Mouse (Mus musculus): ENCODE data around the gene Plb1. TPM values are rescaled to one million over a fixed set of nuclear protein-coding genes. Genes with fewer than 3 reads are reported as not detected.

The Plb1 gene
- polyA plus RNA-seq, 1 experiment from 2014 or later, result 2.4 TPM

DNA sequence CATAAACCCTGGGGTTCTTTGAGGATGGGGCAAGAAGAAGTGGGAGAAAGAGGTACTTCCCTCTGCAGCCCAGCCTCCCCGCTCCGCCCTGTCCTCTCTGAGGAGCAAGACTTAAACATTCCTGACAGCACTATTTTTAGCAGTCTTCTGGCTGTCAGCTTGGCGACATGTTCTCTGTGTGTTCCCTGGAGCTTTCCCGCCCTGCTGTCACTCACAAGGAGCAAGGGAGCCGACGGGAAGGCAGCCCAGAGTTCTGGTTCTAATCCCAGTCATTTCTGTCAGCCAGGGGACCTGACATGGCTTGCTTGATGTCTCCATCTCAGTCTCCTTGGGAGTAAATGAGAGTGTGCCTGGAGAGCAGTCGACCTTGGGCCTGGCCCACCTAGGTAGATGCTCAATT is 40.0 kb downstream of the Plb1 start:
- Histone ChIP-seq H3K9ac (ENCODE audit: low read depth, low read length) (no peak overlapping the region), H3K9me3 (ENCODE audit: control insufficient read depth, low read length) (no peaks in the 10 kb centered on the region), H3K4me3 (ENCODE audit: low read depth, low read length) (no peak overlapping the region), H3K4me1 (ENCODE audit: control insufficient read depth, insufficient read depth, low read length) (no peaks in the 10 kb centered on the region), H3K36me3 (ENCODE audit: control insufficient read depth, insufficient read depth, low read length) (no peaks in the 10 kb centered on the region), H3K27me3 (replicated peaks; ENCODE audit: control insufficient read depth, insufficient read depth, low read length) (no peaks in the 10 kb centered on the region), H3K4me2 (ENCODE audit: low read depth, low read length) (no peak overlapping the region), H3K27ac (replicated peaks; ENCODE audit: low read depth, low read length) (no peak overlapping the region)
- ATAC-seq (ENCODE audit: low read depth) (no peak), DNase-seq (ENCODE audit: low spot score) (peak; percentile 55)
- 30% methylated on average over 7 of the region's 7 CpGs for WGBS

DNA sequence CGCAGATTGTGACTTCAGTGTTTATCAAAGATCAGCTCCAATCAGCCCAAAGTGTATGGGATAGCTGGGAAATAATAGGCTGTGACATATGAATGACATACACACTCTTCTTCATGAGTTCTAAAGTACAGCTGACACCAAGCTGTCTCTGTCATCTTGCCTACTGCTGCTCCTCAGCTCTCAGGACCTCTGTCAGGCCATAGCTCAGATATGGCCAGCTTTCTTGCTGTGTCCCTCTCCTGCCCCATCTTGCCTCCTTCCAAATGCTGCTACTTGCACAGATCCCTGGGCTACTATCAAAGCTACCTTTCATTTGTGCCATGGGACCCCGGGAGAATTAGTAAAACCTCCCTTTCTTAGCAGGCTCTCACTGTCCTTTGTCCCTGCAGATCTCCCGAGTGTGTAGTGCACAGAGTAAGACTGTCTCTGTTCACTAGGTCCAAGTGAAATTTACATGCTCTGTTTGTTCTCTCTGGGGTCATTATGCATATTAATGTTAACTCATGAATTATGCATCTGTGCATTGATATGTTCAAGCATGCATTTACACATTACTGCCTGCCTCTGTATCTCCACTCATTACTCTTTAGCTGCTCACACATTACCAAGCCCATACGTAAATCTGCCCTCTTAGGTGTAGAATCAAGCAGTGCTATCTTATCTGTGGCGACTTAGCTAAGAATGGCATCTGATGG is 45.6 kb downstream of the Plb1 start:
- no peak overlapping the region for H3K27ac ChIP-seq (replicated peaks; ENCODE audit: low read depth, low read length)
- no peaks in the 10 kb centered on the region for H3K9me3 ChIP-seq (ENCODE audit: control insufficient read depth, low read length)
- 71% methylated on average over 5 of the region's 5 CpGs for whole genome bisulfite sequencing
- no peak overlapping the region for H3K4me3 ChIP-seq (ENCODE audit: low read depth, low read length)
- H3K4me2 ChIP-seq (ENCODE audit: low read depth, low read length), result no peak overlapping the region
- no peaks in the 10 kb centered on the region for H3K27me3 ChIP-seq (replicated peaks; ENCODE audit: control insufficient read depth, insufficient read depth, low read length)
- H3K36me3 ChIP-seq (ENCODE audit: control insufficient read depth, insufficient read depth, low read length), result no peaks in the 10 kb centered on the region
- no peak overlapping the region for H3K9ac ChIP-seq (ENCODE audit: low read depth, low read length)
- DNase-seq (ENCODE audit: low spot score), result no peak
- no peak for ATAC-seq (ENCODE audit: low read depth)
- peaks cover 3% of the 10 kb centered on the region; the same call in 1 of the 2 replicates for H3K4me1 ChIP-seq (ENCODE audit: control insufficient read depth, insufficient read depth, low read length)

DNA sequence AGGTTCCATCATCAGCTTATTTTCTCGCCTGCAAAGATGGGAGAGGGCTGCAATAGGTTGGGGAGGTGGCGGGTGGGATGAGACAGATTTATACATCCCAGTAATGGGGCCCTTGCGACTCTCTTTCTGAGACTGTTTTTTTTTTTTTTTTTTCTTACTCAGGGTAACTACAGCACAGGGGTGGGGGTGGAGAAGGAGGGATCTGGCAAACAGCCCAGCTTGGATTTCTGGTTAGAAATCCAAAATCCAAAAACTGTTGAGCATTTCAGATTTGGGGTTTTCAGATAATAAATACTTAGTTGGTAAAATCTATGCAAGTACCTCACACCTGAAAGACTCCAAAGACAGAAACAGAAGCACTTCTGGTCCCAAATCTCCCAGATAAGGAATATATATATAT is 47.6 kb downstream of the Plb1 start:
- Histone ChIP-seq H3K9me3 (ENCODE audit: control insufficient read depth, low read length) (no peaks in the 10 kb centered on the region), H3K4me1 (ENCODE audit: control insufficient read depth, insufficient read depth, low read length) (peaks cover 3% of the 10 kb centered on the region; the same call in 1 of the 2 replicates), H3K9ac (ENCODE audit: low read depth, low read length) (no peak overlapping the region), H3K4me2 (ENCODE audit: low read depth, low read length) (no peak overlapping the region), H3K36me3 (ENCODE audit: control insufficient read depth, insufficient read depth, low read length) (no peaks in the 10 kb centered on the region), H3K4me3 (ENCODE audit: low read depth, low read length) (no peak overlapping the region), H3K27ac (replicated peaks; ENCODE audit: low read depth, low read length) (no peak overlapping the region), H3K27me3 (replicated peaks; ENCODE audit: control insufficient read depth, insufficient read depth, low read length) (no peaks in the 10 kb centered on the region)
- ATAC-seq (ENCODE audit: low read depth) (no peak), DNase-seq (ENCODE audit: low spot score) (no peak)
- 52% methylated on average over 3 of the region's 3 CpGs for WGBS

DNA sequence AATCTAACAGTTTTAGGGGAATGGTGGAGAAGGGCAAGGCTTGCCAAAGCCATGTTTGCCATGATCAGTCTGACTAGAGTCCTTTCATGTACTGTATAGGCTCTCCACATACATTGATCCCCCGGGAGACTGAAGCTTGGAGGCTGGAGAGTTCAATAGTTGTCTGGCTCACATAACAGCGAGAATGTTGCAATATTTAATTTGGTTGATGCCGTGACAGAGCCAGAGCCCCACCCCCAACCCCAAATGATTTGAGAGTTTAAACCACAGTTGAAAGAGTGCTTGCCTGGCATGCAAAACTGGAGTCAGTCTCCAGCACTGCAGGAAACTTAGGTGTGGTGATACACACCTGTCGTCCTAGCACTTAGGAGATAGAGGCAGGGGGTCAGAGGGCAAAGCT is 49.8 kb downstream of the Plb1 start:
- Histone ChIP-seq H3K4me1 (ENCODE audit: control insufficient read depth, insufficient read depth, low read length) (peaks cover 3% of the 10 kb centered on the region; the same call in 1 of the 2 replicates), H3K4me3 (ENCODE audit: low read depth, low read length) (no peak overlapping the region), H3K9me3 (ENCODE audit: control insufficient read depth, low read length) (no peaks in the 10 kb centered on the region), H3K4me2 (ENCODE audit: low read depth, low read length) (no peak overlapping the region), H3K36me3 (ENCODE audit: control insufficient read depth, insufficient read depth, low read length) (no peaks in the 10 kb centered on the region), H3K27me3 (replicated peaks; ENCODE audit: control insufficient read depth, insufficient read depth, low read length) (no peaks in the 10 kb centered on the region), H3K9ac (ENCODE audit: low read depth, low read length) (no peak overlapping the region), H3K27ac (replicated peaks; ENCODE audit: low read depth, low read length) (no peak overlapping the region)
- ATAC-seq (ENCODE audit: low read depth) (no peak), DNase-seq (ENCODE audit: low spot score) (no peak)
- 39% methylated on average over 4 of the region's 4 CpGs for WGBS

DNA sequence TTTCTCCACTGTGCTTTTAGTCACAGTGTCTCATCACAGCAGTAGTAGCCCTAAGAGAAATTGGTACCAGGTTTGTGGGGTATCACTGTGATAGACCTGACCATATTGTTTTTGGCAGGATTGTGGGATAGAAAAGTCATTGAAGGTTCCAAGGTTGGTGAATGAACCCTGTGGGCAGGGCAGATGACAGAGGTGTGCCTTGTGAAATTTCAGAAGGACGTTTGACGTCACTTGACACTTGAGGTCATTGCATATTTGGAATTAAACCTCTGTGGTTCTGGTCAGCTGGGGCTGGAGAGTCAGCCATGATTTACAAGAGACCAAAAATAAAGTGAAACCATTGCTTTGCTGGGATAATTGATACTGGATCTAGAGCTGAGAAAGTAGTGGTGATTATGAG is 50.9 kb downstream of the Plb1 start:
- Histone ChIP-seq H3K9me3 (ENCODE audit: control insufficient read depth, low read length) (no peaks in the 10 kb centered on the region), H3K9ac (ENCODE audit: low read depth, low read length) (no peak overlapping the region), H3K4me3 (ENCODE audit: low read depth, low read length) (no peak overlapping the region), H3K36me3 (ENCODE audit: control insufficient read depth, insufficient read depth, low read length) (no peaks in the 10 kb centered on the region), H3K27me3 (replicated peaks; ENCODE audit: control insufficient read depth, insufficient read depth, low read length) (no peaks in the 10 kb centered on the region), H3K4me1 (ENCODE audit: control insufficient read depth, insufficient read depth, low read length) (peaks cover 3% of the 10 kb centered on the region; the same call in 1 of the 2 replicates), H3K4me2 (ENCODE audit: low read depth, low read length) (no peak overlapping the region), H3K27ac (replicated peaks; ENCODE audit: low read depth, low read length) (no peak overlapping the region)
- no peak for DNase-seq (ENCODE audit: low spot score)
- ATAC-seq (ENCODE audit: low read depth), result no peak
- 75% methylated on average over 2 of the region's 2 CpGs for WGBS

DNA sequence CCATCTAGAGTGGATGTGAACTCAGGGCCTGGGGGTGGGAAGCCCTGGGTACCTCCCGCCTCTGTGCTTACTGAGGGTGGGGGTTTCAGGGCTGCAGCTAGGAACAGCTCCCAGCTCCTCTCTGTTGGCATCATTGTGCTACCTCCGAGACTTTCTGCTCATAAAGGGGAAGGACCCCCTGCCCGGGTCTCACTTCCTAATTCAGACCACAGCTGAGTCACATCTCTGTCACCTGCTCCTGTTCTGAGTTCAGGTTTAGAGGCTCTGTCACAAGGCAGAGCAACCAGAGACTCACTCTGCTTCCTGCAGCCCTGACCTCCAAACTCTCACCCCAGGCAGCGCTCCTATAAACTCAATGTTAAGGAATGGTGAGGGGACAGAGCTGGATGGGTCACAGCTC is 53.8 kb downstream of the Plb1 start:
- Histone ChIP-seq H3K4me2 (ENCODE audit: low read depth, low read length) (no peak overlapping the region), H3K4me3 (ENCODE audit: low read depth, low read length) (no peak overlapping the region), H3K9me3 (ENCODE audit: control insufficient read depth, low read length) (no peaks in the 10 kb centered on the region), H3K27ac (replicated peaks; ENCODE audit: low read depth, low read length) (no peak overlapping the region), H3K4me1 (ENCODE audit: control insufficient read depth, insufficient read depth, low read length) (peaks cover 3% of the 10 kb centered on the region; the same call in 1 of the 2 replicates), H3K9ac (ENCODE audit: low read depth, low read length) (no peak overlapping the region), H3K36me3 (ENCODE audit: control insufficient read depth, insufficient read depth, low read length) (no peaks in the 10 kb centered on the region), H3K27me3 (replicated peaks; ENCODE audit: control insufficient read depth, insufficient read depth, low read length) (no peaks in the 10 kb centered on the region)
- no peak for ATAC-seq (ENCODE audit: low read depth)
- WGBS, result 73% methylated on average over 4 of the region's 4 CpGs
- DNase-seq (ENCODE audit: low spot score), result no peak

DNA sequence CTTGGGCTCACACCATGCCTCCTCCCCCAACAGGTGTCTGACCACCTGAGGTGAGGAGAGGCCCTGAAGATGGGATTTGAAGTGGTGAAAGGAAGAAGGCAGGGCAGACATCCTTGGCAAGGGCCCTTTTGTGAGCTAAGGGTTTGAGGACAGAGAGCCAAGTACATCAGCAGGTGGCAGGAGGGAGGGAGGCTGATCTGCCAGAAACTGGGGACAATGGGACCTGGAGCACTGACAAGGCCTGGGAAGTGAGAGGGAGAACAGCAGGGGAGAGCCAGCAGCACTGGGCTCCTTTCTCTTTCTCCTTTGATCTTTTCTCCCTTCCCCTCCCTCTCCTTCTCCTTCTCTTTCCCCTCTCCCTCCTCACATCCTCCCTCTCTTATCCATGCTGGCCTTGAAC is 55.5 kb downstream of the Plb1 start:
- no peak for ATAC-seq (ENCODE audit: low read depth)
- no peak overlapping the region for H3K27ac ChIP-seq (replicated peaks; ENCODE audit: low read depth, low read length)
- H3K27me3 ChIP-seq (replicated peaks; ENCODE audit: control insufficient read depth, insufficient read depth, low read length), result no peaks in the 10 kb centered on the region
- no peaks in the 10 kb centered on the region for H3K9me3 ChIP-seq (ENCODE audit: control insufficient read depth, low read length)
- H3K9ac ChIP-seq (ENCODE audit: low read depth, low read length), result no peak overlapping the region
- no peaks in the 10 kb centered on the region for H3K36me3 ChIP-seq (ENCODE audit: control insufficient read depth, insufficient read depth, low read length)
- H3K4me1 ChIP-seq (ENCODE audit: control insufficient read depth, insufficient read depth, low read length), result no peaks in the 10 kb centered on the region; the same call in 1 of the 2 replicates
- no peak for DNase-seq (ENCODE audit: low spot score)
- no peak overlapping the region for H3K4me3 ChIP-seq (ENCODE audit: low read depth, low read length)
- H3K4me2 ChIP-seq (ENCODE audit: low read depth, low read length), result no peak overlapping the region

DNA sequence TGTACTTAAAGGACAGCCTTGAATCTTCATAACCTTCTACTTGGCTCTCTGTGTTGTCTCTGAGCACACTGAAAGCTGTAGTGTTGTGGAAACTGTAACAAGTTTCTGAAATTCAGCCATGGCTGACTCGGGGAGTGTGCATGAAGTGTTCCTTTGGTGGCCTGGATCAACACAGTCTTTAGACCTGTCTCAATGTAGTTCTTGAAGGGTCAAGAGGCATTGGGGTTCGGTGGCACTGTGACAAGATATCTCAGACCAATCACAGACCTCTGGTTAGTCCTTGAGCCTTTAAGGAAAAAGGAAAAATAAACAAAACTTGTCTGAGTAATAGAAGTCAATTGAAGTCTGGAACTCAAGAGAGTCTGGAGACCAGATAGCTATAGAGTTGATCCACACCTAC is 58.8 kb downstream of the Plb1 start:
- no peak overlapping the region for H3K4me2 ChIP-seq (ENCODE audit: low read depth, low read length)
- no peaks in the 10 kb centered on the region for H3K36me3 ChIP-seq (ENCODE audit: control insufficient read depth, insufficient read depth, low read length)
- H3K27me3 ChIP-seq (replicated peaks; ENCODE audit: control insufficient read depth, insufficient read depth, low read length), result no peaks in the 10 kb centered on the region
- H3K9me3 ChIP-seq (ENCODE audit: control insufficient read depth, low read length), result no peaks in the 10 kb centered on the region
- no peak overlapping the region for H3K9ac ChIP-seq (ENCODE audit: low read depth, low read length)
- 80% methylated on average over 2 of the region's 2 CpGs for WGBS
- no peak overlapping the region for H3K27ac ChIP-seq (replicated peaks; ENCODE audit: low read depth, low read length)
- ATAC-seq (ENCODE audit: low read depth), result no peak
- no peaks in the 10 kb centered on the region for H3K4me1 ChIP-seq (ENCODE audit: control insufficient read depth, insufficient read depth, low read length)
- DNase-seq (ENCODE audit: low spot score), result no peak
- H3K4me3 ChIP-seq (ENCODE audit: low read depth, low read length), result no peak overlapping the region
